Mouse (Mus musculus) lung, postnatal 14 days (tissue): ENCODE results near the gene Utrn.
A peak's percentile ranks its signal among the peaks of the same experiment; 100 is the strongest.

Experiments
- DNase-seq: peaks from one replicate; pipeline ENCODE4 v3.0.0; 2021

Gene Utrn

DNA sequence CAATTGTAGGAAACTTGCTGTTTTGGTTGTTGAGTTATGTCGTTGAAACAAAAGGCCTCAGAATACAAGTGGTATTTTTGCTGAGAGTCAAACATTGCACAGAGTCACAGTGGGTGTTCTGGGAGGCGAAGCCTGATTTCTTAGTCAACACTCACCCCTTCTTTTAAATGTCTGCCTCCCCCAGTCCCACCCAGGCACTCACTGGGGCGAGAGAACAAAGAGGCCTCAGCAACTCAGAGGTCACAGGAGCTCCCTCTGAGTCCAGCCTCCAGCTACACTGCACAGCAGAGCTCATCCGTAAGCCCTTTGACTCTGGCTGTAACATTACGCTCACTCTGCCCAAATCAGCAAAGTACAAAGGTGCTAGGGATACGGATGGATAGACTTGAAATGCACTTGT lies 77.1 kb downstream of the Utrn start:
- DNase-seq = no peak

GRCm38 (mm10) chr10:12790881-12791280 lies 78.3 kb downstream of the Utrn start:
- DNase-seq = no peak

GRCm38 (mm10) chr10:12788529-12788928 lies 80.6 kb downstream of the Utrn start:
- no peak for DNase-seq

GRCm38 (mm10) chr10:12787965-12788364 lies 81.2 kb downstream of the Utrn start:
- DNase-seq = no peak

DNA sequence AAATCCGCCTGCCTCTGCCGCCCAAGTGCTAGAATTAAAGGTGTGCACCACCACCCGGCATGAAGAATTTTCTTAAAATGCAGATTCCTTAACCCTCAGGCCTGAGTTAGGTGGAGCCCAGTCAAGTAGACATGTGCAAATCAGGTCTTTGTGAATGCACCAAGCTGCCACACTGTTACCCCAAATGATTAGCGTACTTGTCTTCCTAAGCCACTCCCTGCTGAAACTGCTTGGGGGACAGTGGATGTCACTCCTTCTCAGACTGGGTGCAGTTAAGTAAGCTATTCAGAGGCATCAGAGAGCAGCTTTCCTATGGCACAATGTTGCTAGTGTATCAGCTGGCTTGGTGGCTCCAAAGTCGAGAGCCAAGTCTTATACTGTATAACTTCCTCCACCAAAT lies 83.9 kb downstream of the Utrn start:
- no peak for DNase-seq

DNA sequence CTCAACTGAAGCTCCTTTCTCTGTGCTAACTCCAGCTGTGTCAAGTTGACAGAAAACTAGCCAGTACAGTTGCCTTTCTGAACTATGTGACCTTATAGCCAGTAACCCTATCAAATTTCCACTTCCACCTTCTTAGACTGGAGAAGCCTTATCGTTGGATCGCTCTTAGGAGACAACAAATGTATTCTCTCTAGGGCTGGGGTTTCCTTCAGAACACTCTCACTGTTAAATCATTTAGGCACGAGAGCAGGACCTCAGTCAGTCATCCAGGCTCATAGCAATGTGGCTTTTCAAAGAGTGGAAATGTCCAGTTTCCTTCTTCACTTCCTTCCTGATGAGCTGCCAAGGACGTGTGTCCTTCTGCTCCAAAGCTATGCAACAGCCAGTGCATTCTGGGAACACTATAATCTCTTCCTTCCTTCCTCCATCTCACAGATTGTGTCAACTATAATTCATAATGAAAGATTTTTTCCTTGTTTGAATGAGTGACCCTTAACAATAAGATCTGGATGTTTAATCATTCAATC lies 87.7 kb downstream of the Utrn start:
- DNase-seq = peak; percentile 13

DNA sequence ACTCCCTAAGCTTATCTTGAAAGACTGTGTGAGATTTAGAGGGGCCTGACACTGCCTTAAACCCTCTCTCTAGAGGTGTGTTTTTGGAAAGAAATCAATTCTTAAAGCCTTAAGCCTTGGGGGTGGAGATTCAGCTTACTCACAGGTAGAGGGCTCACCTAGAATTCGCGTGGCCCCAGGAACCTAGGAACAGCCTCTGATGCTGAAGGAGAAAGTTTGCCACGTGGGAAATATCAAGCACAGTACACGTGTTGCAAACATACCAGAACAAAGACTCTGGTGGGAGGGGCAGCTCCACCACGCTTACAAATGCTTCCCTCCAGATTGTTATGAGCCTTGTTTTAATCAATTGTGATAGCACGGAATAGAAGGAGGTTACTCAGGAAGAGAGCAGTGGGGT lies 96.0 kb downstream of the Utrn start:
- DNase-seq = no peak

DNA sequence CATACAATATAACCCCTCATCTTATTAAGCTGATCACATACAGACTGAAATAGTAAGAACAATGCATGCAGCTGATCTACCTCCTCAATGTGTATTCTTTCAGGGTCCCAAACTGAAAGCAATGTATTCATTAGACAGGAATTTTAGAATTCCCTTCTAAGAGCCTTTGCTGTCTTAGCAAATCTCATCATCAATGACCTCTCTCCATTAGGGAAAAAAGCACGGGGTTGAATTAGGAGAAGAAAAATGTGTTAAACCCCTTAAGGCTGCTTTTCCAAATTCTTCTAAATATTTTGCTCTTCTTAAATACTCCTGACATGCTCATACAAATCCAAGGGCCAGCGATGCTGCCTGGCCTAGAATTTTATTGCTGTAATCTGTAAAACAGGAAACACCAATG lies 97.7 kb downstream of the Utrn start:
- no peak for DNase-seq

GRCm38 (mm10) chr10:12762668-12763067 lies 106.5 kb downstream of the Utrn start:
- DNase-seq = no peak

GRCm38 (mm10) chr10:12758702-12758988 lies 110.5 kb downstream of the Utrn start:
- DNase-seq = no peak

DNA sequence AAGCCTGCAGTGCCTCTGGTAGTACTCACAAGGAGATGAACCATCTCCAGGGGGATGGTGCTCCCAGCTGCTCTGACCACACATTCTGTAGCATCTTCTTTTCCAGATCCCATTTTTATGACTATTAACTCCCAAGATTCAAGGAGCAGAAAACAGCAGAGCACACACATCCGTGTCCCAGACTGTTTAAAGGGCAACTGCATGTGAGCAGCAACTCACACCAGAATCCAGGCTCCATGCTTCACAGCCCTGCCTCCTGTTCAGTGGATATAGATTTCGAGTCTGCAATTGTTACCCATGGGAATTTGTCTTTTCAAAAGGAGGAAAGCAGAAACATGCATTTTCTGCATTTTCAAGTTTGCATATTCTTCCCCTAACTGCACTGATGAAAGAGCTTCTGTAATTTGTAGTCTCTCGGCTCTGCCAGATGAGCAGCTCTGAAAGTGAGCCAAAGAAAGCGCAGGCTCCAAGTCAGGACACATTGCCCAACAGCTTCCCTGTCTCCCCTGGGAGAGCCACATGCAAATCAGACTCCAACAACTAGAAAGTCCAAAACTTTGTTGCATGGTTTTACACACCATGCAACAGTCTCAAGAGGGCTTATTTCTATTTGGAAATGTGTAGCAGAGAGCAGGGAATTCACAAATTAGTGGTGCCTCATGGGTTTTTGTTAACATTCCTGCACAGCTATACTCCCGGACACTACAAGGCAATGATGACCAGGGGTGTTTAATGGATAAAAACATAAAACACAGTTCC lies 111.0 kb downstream of the Utrn start:
- DNase-seq = peak; percentile 57

DNA sequence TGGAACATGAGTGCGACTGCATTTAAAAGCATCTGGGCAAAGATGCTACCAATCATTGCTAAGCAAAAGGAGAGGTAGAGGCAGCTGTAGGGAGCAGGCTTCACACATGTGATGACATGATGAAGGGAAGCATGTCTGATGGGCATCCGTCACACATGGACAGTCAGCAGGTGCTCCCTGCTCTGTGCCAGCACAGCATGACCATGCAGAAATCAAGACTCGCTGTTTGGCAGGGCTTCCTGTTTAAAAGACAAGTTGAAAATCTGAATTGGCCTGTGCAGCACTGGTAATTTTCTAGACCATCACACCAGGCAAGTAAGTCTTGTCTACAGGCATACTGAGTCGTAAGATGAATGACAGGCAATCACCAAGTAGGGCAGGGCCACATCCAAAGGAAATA lies 112.5 kb downstream of the Utrn start:
- no peak for DNase-seq

DNA sequence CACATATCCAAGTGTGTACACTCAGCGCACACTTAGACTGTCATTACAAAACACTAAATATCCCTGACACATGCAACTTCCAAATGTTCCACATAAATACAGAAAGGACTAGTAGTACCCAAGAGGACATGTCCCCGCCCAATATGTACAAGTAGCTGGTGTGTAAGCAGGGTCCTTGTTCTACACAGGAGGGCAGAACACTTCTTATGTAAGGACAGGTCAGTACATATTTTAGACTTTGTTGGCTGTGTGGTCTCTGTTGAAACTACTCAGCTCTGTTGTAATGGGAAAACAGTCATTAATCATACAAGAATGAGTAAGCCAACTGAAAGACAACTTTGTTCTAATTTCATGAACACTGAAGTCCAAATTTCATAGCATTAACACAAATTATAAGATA lies 114.3 kb downstream of the Utrn start:
- DNase-seq = no peak

DNA sequence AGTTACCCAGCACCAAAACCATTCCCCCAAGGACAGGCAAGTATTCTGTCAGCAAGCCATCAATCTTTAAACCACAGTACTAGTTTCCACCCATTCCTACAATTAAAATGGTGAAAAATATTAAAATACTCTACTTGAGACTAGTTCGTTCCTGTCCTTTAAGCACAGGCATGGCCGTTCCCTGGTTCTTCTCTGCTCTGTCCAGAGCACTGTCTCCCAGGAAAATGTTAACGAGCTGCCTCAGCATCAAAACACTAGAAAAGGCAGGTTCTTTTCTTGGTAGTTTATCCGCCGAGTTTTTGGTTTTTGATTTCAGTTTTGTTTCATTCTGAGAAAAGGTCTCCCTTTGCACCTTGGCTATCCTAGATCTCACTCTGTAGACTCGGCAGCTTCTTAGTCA lies 115.0 kb downstream of the Utrn start:
- no peak for DNase-seq

DNA sequence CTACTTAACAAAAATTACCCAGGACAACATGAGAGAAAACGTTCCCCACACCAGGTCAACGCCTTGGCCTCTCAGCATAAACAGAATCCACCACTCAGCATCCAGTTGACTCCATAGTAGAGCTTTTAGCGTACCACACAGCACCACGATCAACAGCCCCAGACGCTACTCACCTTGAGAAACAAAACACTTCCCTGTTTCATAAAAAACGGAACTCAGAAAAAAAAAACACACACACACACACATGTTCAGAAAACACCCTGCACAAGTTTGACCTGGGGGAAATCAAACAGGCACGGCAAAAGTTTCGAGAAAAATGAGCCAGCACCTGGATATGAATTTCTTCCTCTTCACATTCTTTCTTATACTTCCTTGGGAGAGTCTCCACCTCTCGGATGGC lies 125.4 kb downstream of the Utrn start:
- DNase-seq = no peak

GRCm38 (mm10) chr10:12739302-12739987 lies 129.7 kb downstream of the Utrn start:
- DNase-seq = no peak

- DNase-seq = no peak
These were observed 131.2 kb downstream of the Utrn start for GRCm38 (mm10) chr10:12737926-12738325.

- peak; percentile 43 for DNase-seq
These were observed 132.0 kb downstream of the Utrn start for GRCm38 (mm10) chr10:12736861-12737835.

- no peak for DNase-seq
These were observed 133.5 kb downstream of the Utrn start for GRCm38 (mm10) chr10:12735695-12736094.

DNA sequence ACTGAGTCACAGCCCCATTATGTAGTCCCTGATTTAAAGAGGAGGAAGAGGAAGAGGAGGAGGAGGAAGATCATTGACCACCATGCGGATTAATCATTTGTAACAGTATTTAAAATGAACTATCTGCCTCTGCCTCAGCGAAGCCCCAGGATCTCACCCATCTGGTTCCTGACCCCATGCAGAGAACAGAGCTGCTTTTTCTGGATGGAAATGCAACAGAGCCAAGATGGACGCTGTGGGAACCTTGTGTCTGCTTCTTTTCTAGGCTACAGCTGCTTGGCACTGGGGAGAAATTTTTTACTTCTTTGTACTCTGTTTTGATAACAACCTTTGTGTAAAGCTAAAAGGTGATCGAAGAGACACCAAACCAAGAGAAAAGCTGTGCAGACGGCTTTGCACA lies 137.7 kb downstream of the Utrn start:
- DNase-seq = no peak

DNA sequence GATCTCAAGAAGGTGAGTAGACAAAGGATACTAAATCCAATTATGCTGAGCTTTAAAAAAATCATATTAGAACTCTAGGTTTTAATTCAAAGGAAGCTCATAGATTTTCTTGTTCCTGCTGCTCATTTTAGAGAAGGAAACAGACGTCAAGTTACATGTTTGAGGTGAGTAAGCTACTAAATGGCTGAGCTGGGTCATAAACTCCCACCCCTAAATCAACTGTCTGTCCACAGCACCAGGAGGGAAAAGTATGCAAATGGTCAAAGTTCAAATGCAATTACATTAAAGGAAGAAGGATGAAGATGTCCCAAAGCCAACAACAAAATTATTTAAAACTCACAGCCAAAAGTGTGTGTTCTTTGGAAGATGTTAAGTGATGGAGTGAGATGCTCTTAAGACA lies 139.5 kb downstream of the Utrn start:
- no peak for DNase-seq

DNA sequence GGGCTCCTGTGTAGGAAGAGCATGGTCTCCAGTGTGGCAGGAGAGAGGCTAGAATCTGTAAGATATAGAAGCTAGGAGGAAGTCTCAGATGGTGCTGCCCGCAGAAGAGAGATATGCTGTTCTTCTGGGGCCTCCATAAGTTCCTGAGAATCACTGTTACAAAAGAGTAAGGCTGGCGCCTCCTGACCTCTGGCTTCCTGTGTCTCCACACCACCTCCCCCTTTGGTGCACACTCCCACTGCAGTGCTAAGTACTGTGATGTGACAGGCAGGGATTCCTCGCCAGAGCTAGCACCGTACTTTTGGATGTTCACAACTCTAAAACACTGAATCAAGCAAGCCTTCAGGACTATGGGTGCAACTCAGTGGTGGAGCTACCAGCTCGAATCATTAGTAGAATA lies 140.1 kb downstream of the Utrn start:
- DNase-seq = no peak

GRCm38 (mm10) chr10:12727881-12728280 lies 141.3 kb downstream of the Utrn start:
- DNase-seq = no peak
